Mouse (Mus musculus) heart, postnatal 36 days (tissue): Measurements from ENCODE around the gene Eif4a3. TPM values are rescaled to one million over a fixed set of nuclear protein-coding genes. Genes with fewer than 3 reads are reported as not detected.
"Not testable (repeated sequence)": the region's sequence is repeated elsewhere in the genome, so short reads cannot be mapped to it uniquely, and the experiment has no call there.

Experiments used
- DNase-seq, 2 experiments: peaks; one replicate each; pipeline ENCODE4 v3.0.0; 2021 to 2022
- intact Hi-C: fragments of 180-260 bp; cut with DNase I; formaldehyde crosslinking; loops from one replicate; pipeline ENCODE4 v1.15.1; 2025
- total RNA-seq, 2 experiments: library from RNA; stranded (reverse); gene quantifications; 2 replicates each; pipeline ENCODE4 v1.2.3; 2021

The Eif4a3 gene
- total RNA-seq, 2 experiments from 2014 or later: 64.4 to 72.8 TPM

- DNase-seq: peak; percentile 22 to 28
- intact Hi-C loops: no loop called here
These were observed 46.9 kb downstream of the Eif4a3 start for GRCm38 (mm10) chr11:119252854-119253541.

- no peak for DNase-seq
- intact Hi-C loops: no loop called here
These were observed 48.9 kb downstream of the Eif4a3 start for GRCm38 (mm10) chr11:119250998-119251397.

DNA sequence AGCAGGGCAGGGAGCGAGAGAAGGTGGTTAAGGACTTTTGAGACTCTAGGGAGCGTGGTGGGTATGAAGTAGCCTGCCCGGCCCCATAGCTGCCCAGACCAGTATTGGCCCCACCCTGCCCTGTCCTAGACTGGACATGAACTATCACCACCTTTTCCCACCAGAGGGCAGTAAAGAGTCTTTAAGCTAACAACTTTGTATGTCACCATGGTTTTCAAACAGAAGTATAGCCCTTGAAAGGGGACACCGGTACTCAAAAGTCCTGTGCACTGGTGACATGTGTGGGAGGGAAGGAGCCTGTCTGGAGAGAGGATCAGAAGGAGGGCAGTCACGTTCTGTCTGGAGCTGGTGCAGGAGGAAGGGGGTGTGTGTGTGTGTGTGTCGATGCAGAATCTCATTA, 50.9 kb downstream of the Eif4a3 start:
- intact Hi-C loops: loop anchor here (1.0 kb wide), 2 partner anchors 42 to 46 kb away; no protein-coding TSS in a partner anchor
- DNase-seq: peak; percentile 58 to 61

DNA sequence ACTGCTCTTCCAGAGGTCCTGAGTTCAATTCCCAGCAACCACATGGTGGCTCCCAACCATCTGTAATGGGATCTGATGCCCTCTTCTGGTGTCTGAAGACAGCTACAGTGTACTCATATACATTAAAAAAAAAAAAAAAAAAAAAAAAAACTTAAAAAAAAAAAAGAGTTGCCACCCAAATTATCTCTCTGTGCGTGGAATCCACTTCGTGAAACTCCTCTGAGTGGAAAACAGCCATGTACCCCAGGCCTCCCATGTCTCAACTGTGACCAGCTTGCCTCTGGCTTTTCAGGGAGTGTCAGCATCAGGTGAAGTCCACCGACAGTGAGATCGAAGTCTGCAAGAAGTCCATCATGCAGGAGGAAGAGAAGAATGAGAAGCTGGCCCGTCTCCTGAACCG, 54.3 kb downstream of the Eif4a3 start:
- intact Hi-C loops, DNase-seq: not testable (repeated sequence)

DNA sequence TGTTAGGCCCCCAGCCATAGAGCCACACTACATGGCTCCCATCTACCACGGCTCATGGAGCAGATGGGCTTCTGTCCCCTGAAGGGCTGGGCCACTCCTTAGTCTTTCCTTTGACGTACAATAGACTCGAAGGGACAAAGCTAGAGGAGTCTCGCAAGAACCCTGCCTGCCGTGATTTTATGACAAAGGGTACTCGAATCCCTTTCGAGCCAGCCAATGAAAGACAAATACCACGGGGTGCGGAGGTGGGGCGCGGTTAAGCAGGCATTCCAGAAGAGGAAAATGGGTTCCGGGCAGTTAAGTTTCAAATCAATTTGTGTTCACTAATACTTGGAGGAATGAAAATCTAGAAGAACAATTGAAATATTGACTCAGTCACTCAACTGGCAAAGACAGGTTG, 60.4 kb downstream of the Eif4a3 start:
- DNase-seq: no peak
- intact Hi-C loops: no loop called here

Other genes with a start within 250 kb of the Eif4a3 start
- 10 to 100 TPM; 11.5 to 13.6 TPM for gene Cbx4, start 213.9 kb downstream of the Eif4a3 start, total RNA-seq
- gene Tbc1d16, start 71.6 kb downstream of the Eif4a3 start, total RNA-seq: 10 to 100 TPM; 57.7 to 67.8 TPM
- gene Ccdc40, start 71.5 kb downstream of the Eif4a3 start, total RNA-seq: under 1 TPM in 1 of 2 experiments, not detected in 1; 0.38 TPM
- gene Gaa, start 32.2 kb downstream of the Eif4a3 start, total RNA-seq: 10 to 100 TPM; 79.4 to 86.8 TPM
- gene Card14, start 7.7 kb upstream of the Eif4a3 start, total RNA-seq: under 1 TPM; 0.06 to 0.16 TPM
- gene Sgsh, start 55.4 kb upstream of the Eif4a3 start, total RNA-seq: 1 to 10 TPM; 4.9 to 5.3 TPM
- gene Slc26a11, start 55.5 kb upstream of the Eif4a3 start, total RNA-seq: 1 to 10 TPM; 3.7 to 4.3 TPM
- 10 to 100 TPM; 15.1 to 20.1 TPM for gene Rnf213, start 93.0 kb upstream of the Eif4a3 start, total RNA-seq
- gene Endov, start 191.3 kb upstream of the Eif4a3 start, total RNA-seq: 1 to 10 TPM; 8.0 TPM
- under 1 TPM; 0.25 to 0.27 TPM for gene Nptx1, start 247.7 kb upstream of the Eif4a3 start, total RNA-seq